Mouse (Mus musculus): ENCODE results near the gene Grik2. TPM values are rescaled to one million over a fixed set of nuclear protein-coding genes. Genes with fewer than 3 reads are reported as not detected.
"Not testable (repeated sequence)": the region's sequence is repeated elsewhere in the genome, so short reads cannot be mapped to it uniquely, and the experiment has no call there.

Gene Grik2
- total RNA-seq, 4 experiments from 2014 or later, result 72.4 to 91.1 (median 77.2) TPM

DNA sequence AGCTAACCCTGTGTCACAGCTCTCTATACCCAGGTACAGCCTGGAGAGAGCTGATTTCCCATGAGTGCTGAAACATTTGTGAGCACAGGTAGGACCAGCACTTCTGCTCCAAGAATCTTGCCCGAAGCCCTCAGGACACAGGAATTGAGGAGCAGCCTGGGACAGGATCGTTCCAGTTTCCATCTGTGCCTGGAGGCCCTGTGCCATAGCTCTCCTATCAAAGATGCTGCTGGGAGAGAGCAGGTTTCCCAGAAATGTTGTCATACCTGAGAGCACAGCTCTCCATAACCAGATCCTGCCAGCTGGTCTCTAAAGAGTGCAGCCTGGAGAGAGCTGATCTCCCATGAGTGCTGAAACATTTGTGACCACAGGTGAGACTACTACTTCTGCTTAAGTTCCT, 420.0 kb downstream of the Grik2 start:
- no peak for DNase-seq (ENCODE audit: low spot score in 2 of 2)

DNA sequence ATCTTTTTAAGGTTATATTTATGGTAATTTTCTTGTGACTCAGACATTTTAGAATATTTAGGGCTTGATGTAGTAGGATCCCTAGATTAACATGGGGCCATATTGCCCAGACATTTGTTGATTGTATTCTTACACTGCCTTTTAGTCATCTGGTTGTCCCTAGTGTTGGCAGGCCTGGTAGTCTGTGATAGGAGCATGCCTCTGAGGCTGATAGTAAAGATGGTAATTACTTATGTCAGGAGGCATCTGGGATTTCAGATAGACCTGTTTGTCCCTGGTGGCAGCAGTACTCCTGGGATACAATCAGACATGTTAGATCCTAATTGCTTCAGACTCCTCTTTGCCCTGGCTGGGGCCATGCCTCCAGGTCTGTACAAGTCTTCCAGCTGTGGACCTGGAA, 423.3 kb downstream of the Grik2 start:
- no peak for DNase-seq (ENCODE audit: low spot score in 2 of 2)

DNA sequence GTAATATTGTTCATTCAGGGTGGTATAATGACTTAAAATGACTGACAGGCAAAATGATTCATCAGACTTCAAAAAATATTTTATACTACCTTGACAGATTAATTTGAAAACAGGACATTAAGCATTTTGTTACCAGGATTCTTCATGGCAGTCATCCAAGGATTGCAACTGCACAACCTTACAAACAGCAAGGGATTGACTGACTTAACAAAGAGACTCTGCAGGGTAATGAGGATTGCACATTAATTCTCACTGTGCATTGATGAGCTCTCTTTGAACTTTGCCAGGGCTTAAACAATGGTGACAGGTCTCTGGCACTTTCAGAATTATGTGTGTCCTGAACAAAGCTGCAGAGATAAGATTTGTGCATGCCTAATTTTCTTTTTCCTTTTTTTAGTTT, 466.2 kb downstream of the Grik2 start:
- no peak for DNase-seq (ENCODE audit: low spot score in 2 of 2)

DNA sequence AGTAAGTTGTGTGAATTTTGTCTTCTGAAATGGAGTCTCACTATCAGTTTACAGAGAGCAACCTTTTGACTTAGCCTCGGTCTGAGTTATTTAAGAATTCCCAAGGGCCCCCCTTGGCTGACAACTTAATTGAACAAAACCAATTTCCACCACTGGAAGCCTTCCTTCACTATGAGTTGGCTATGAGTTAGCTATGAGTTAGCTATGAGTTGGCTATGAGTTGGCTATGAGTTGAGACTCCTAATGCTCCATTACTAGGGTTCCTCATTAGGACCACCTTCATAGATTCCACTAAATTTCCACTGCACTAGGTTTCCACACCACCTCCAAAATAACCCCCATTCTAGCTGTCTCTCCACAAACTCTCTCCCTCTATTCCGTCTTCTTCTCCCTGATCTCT, 468.7 kb downstream of the Grik2 start:
- DNase-seq (ENCODE audit: low spot score in 2 of 2), result no peak

DNA sequence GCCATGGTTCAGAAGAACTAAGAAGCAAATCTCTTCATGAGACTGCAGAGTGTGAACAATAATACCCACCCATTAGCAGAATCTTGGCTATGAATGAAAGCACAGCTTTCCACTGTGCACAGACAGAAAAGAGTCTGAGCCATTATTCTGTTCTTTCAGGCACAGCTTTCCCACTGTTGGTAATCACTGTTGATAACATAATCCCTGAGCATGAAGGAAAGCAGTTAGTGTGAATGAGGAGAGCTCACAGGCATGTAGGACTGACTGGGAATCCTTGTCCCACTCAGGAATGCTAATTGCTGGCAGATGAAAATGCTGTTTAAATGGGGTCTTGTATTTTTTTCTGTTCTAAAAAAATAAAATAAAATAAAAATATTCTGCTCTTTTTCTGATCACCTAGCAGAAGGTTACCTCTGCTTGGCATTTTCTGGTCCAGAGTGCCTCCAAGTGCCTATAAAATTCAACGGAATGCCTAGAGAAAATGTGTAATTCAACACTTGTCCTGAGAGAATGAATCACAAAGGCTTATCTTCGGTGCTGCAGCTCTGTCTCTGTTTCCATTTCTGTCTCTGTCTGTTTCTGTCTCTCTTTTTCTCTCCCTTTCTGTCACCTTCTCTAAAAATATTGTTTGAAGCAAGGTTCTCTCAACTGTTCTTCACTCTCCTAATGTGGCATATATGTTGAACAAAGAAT, 532.2 kb downstream of the Grik2 start:
- DNase-seq (ENCODE audit: low spot score in 2 of 2), result no peak

DNA sequence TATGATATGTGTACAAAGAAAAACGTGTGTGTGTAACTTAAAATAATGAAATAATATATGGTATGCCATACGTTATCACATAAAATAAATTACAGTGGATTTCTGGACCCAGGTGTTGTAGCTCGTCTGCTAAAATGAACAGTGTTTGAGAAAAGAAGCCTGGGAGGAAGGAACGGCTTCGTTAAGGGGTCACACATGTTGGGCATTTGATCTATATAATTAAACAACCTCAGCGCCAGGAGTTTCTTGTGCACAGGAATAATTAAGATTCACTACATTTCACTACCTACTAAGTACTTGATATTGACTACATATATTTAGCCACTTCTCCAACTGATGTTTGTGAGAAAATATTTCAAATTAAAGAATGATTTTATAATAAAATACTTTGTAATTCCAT, 551.2 kb downstream of the Grik2 start:
- DNase-seq (ENCODE audit: low spot score in 2 of 2), result not testable (repeated sequence)

DNA sequence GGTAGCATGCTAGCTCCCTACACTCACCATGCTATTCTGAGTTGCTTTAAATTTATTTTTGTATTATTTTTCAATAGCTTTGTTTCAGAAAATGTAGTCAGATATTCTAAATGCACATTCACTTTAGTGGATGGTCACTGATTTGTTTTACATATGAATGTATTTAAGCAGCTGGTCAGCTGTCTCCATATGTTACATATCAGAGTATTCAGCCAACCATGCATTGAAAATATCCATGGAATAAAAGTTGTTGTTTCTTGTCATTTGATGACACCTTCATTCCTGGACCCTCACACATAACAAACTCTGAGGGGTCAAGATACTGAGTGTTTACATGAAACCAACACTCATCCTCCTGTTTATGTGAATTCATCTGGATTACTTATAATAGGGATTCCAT, 551.7 kb downstream of the Grik2 start:
- not testable (repeated sequence) for DNase-seq (ENCODE audit: low spot score in 2 of 2)

DNA sequence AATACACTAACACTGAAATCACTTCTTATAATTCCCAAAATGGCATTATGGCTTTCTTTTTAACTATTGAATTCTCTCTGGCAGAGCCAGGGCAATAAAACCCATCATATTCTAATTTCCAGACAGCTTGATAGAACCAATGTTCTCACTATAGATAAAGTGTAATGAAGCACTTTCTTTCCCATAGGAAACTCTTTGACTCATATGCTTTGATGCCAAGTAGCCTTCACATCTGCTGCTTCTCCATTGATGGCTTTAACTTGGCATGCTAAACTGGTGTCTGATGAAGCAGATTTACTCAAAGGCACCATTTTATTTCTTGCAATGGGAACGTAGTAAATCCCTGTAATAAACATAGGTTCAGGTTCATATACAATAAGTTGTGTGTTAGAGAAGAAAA, 568.5 kb downstream of the Grik2 start:
- DNase-seq (ENCODE audit: low spot score in 2 of 2), result no peak

DNA sequence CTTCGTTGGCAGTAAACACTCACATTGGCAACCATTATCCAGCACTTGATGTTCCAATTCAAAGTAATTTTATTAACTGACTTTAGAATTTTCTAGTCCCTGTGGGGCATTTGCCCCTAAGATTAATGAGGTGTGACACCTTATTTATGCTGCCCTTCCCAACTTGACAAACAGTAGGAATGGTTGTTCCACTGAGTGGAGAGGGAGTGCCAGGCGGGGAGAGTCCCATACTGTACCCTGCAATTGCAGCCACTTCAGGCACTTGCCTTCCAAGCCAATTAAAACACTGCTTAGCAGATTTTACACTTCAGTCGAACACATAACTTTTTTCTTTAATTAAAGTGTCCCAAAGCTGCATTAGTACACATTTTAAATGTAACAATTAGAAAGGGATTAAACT, 568.9 kb downstream of the Grik2 start:
- no peak for DNase-seq (ENCODE audit: low spot score in 2 of 2)

DNA sequence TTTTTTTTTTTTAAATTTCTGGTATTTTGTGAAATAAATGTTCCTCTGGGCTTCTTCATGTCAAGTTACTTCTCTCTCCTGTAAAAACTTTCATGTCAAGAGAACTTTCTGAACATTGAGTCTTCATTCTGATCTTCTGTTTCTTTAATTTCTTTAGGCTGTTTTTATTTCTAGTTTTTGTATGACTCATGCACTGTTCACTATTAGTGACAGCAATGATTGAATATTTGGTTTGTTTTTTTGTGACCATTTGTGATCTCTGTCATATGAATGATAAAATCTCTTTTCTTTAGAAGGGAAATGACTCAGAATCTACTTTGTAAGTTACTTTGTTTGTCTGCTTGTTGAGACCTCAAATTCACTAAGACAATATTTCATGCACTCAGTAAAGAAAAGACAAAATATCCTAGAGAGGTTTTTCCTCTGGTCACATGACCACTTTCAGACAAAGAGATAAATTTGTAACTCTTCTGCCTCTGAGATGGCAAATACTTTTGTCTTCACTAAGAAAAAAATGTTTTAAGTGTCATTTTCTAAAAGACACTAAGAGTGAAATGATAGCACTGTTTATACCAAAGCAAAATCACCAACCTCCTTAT, 596.7 kb downstream of the Grik2 start:
- DNase-seq (ENCODE audit: low spot score in 2 of 2), result no peak

DNA sequence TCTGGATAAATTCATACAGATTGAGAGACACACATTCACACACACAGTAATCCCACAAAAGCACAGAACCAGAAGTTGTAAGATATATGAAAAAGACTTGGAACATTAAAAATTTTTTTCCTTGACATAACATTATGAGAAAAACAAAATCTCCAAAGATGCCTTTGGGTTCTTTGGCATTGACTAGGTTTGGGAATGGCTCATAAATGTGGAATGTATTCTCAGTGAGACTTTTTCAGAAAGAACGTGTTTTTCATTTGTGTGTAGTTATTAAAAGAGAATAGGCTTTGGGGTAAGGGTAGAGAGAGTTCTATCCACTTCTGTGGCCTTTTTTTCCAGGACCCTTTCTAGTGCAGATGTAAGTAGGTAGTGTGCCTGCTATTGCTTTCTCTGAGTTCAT, 597.3 kb downstream of the Grik2 start:
- no peak for DNase-seq (ENCODE audit: low spot score in 2 of 2)

DNA sequence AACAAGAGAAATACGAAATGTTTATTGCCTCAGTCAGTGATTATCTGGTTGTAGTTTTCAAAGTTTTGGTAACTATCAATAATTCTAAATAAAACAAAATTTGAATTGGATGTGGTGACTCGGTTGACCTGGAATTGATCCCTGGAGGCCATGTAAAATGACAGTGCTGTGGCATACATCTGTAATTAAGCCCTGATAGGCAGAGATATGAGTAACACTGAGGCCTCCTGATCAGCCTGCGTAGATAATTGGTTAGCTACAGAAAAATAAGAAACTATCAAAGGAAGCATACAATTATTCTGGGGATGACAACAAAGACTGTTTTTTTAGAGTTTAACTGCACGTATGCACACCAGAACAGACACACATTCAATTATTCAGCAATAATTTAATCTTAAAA, 634.4 kb downstream of the Grik2 start:
- no peak for DNase-seq (ENCODE audit: low spot score in 2 of 2)

DNA sequence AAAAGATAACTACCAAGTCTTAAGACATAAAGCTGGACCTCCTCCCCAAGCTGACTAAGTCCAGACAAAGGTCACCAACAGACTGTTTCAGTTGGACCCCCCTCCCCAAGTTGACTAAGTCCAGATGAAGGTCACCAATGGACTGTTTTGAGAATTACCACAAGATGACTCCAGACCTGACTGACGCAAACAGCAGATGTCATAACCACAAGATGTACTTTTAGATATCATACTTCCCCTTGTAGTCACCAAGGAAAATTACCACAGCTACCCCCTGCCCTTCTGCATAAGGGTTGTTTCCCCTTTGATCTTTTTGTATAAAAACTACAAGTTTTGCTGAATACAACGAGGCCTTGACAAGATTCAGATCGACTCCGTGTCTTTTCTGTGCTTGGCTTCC, 637.1 kb downstream of the Grik2 start:
- DNase-seq (ENCODE audit: low spot score in 2 of 2), result not testable (repeated sequence)

DNA sequence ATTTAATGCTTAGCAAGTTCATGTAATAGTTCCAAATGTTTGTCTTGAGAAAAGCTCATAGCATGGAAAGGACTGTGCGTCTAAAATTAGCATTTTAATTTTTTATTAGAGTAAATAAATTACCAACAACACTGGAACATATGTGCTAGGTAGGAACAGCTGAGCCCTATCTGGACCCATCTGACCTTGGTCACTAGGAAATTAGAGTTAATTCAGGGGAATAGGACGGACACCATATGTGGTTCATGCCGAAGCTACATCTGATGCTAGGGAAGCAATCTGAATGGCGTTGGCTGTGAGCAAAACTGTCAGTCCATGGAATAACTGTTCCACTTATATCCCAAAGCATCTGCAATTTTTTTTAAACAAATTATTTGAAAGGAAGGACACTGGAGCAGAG, 638.9 kb downstream of the Grik2 start:
- no peak for DNase-seq (ENCODE audit: low spot score in 2 of 2)

DNA sequence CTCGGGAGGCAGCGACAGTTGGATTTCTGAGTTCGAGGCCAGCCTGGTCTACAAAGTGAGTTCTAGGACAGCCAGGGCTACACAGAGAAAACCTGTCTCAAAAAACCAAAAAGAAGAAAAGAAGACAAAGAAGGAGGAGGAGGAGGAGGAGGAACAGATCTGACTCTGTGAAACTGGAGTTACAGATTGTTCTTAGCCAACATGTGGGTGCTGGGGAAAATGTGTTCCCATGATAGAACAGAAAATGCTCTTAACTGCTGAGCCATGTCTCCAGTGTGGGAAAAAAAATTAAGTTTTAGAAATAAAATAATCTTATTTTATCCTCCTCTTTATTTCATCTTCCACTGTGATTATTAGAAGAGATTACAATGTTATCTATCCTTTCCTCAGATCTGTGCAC, 645.9 kb downstream of the Grik2 start:
- no peak for DNase-seq (ENCODE audit: low spot score in 2 of 2)

DNA sequence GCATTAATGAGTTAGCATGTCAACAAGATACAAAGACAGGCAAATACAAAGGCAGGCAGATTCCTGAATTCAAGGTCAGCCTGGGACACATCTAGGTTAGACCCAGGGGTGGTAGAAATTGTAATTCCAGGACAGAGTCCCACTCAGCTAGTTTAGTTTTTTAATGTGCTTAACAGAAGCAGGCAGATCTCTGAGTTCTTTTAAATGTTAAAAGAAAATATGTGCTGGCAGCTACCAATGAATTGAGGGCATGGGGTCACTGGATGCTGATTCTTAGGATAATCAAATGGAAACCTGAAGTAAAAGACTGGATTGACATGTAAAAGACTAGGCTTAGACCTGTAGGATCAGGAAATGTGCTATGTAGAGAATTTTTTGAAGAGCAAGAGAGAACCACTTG, 651.8 kb downstream of the Grik2 start:
- no peak for DNase-seq (ENCODE audit: low spot score in 2 of 2)

DNA sequence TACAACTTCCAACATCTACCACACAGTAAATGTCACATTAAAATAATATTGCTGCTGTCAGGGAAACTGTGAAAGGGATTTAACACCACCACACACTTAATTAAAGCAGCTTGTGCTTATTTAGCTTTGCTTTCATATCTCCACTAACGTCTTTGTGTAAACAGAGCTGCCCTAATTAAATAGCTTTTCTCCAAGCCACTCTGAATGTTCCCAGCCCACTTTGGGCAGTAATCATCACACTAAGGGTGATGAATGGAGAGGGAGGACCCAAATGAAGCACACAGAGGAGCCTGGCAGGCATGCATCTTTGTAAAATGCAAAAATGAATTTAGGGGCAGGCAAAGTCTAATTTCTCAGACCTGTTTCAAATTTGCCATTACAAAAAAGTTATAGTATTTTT, 657.3 kb downstream of the Grik2 start:
- DNase-seq (ENCODE audit: low spot score in 2 of 2), result no peak

DNA sequence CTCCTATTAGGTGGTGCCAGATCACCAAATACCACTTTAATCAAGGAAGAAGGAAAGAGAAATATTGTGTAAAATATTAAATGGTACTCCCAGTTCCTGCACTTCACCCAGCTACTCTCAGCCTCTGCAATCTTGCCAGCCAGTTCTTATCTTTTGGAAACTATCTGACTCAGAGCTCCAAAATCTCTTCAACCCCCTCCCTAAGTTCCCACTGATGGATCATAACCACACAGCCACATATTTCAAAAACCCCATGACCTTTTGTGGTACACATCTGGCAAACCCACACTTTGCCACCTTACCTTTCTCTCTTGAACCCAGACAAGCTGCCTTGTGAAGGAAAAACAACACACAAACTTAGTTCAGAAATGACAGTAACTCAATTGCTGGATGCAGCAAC, 738.2 kb downstream of the Grik2 start:
- no peak for DNase-seq (ENCODE audit: low spot score in 2 of 2)

DNA sequence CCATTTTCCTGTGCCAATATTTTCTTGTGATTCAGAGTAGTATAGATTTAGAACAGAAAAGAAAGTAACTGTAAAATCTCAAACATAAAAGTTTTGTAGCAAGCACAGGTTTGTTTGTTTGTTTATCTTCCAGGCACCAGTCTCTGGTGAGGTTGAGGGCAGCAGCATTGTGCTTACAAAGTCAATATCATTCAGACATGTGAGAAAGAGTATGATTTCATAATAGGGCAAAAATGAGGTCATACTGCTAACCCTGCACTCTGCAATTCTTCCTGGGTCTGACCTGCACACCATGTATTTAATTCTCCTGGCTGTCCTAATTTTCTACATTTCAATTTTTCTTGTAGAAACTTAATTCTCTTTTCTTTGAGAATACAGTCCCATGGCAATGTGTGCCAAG, 739.2 kb downstream of the Grik2 start:
- no peak for DNase-seq (ENCODE audit: low spot score in 2 of 2)
